Mouse (Mus musculus) MEL-GATA-1-ER (cell line): ENCODE data around the gene Gmcl1.
A peak's percentile ranks its signal among the peaks of the same experiment; 100 is the strongest.

Source experiments
- DNase-seq: peaks from one replicate; pipeline ENCODE4 v3.0.0-alpha.2; 2012; ENCODE audit warnings: low read depth; ENCODE audit errors: extremely low read depth

The Gmcl1 gene

GRCm38 (mm10) chr6:86736313-86736712 is 3.1 kb upstream of the Gmcl1 start:
- DNase-seq: no peak

GRCm38 (mm10) chr6:86732276-86733173 is 658 bp downstream of the Gmcl1 start:
- no peak for DNase-seq

- DNase-seq: no peak
Observed at GRCm38 (mm10) chr6:86728711-86729110, 4.5 kb downstream of the Gmcl1 start.

GRCm38 (mm10) chr6:86721977-86722376 is 11.2 kb downstream of the Gmcl1 start:
- DNase-seq: no peak

GRCm38 (mm10) chr6:86708072-86708774 is 25.0 kb downstream of the Gmcl1 start:
- no peak for DNase-seq

- no peak for DNase-seq
Observed at GRCm38 (mm10) chr6:86702577-86702976, 30.6 kb downstream of the Gmcl1 start.

GRCm38 (mm10) chr6:86697903-86698302 is 35.3 kb downstream of the Gmcl1 start:
- DNase-seq: no peak

- DNase-seq: no peak
Observed at GRCm38 (mm10) chr6:86696213-86696612, 37.0 kb downstream of the Gmcl1 start.

GRCm38 (mm10) chr6:86694465-86694864 is 38.7 kb downstream of the Gmcl1 start:
- DNase-seq: peak; percentile 46

GRCm38 (mm10) chr6:86689671-86690070 is 43.5 kb downstream of the Gmcl1 start:
- DNase-seq: no peak

- DNase-seq: no peak
Observed at GRCm38 (mm10) chr6:86686971-86687370, 46.2 kb downstream of the Gmcl1 start.

GRCm38 (mm10) chr6:86684655-86685011 is 48.5 kb downstream of the Gmcl1 start:
- DNase-seq: no peak

GRCm38 (mm10) chr6:86683872-86684654 is 49.1 kb downstream of the Gmcl1 start, which contains the start of gene Snrnp27:
TSS of gene Snrnp27 (minus strand) at chr6:86684522.
- peak; percentile 80 for DNase-seq

GRCm38 (mm10) chr6:86681289-86681688 is 51.9 kb downstream of the Gmcl1 start:
- DNase-seq: no peak

- no peak for DNase-seq
Observed at GRCm38 (mm10) chr6:86678341-86678740, 54.8 kb downstream of the Gmcl1 start.

- peak; percentile 78 for DNase-seq
Observed at GRCm38 (mm10) chr6:86670873-86671272, 62.3 kb downstream of the Gmcl1 start.

- DNase-seq: peak; percentile 99
Observed at GRCm38 (mm10) chr6:86669240-86669727, 63.9 kb downstream of the Gmcl1 start.

GRCm38 (mm10) chr6:86668580-86669239 is 64.5 kb downstream of the Gmcl1 start, which contains the start of gene Mxd1:
TSS of gene Mxd1 (minus strand) at chr6:86669161.
- no peak for DNase-seq

- no peak for DNase-seq
Observed at GRCm38 (mm10) chr6:86667061-86667460, 66.1 kb downstream of the Gmcl1 start.

GRCm38 (mm10) chr6:86665560-86666307 is 67.4 kb downstream of the Gmcl1 start:
- DNase-seq: peak; percentile 74
